Mouse (Mus musculus) liver, postnatal 0 days (tissue): Measurements from ENCODE around the gene Mthfd1. TPM values are rescaled to one million over a fixed set of nuclear protein-coding genes. Genes with fewer than 3 reads are reported as not detected.

ENCODE experiments used
- ATAC-seq: fragments of 200-750 bp; cut with Nextera tagmentation; 2 replicates; pipeline ENCODE4 v1.8.0; 2017; ENCODE audit warnings: mild to moderate bottlenecking, moderate library complexity
- DNase-seq: peaks from one replicate; pipeline ENCODE4 v3.0.0-alpha.2; 2016
- H3K27ac ChIP-seq: fragments of 300-500 bp; sonication (generic); 2 replicates; pipeline ENCODE4 v1.5.1; 2014; ENCODE audit warnings: antibody characterized with exemption, moderate library complexity, mild to moderate bottlenecking, low read depth
- H3K27me3 ChIP-seq: fragments of 300-500 bp; sonication (generic); 2 replicates; pipeline ENCODE4 v1.6.1; 2014; ENCODE audit warnings: low read length, control low read depth, mixed read lengths; ENCODE audit not compliant: insufficient read depth
- H3K36me3 ChIP-seq: fragments of 300-500 bp; sonication (generic); replicated peaks from 2 replicates; pipeline ENCODE4 v1.6.1; 2014; ENCODE audit warnings: mild to moderate bottlenecking, control low read depth, low read length, moderate library complexity, mixed read lengths; ENCODE audit not compliant: insufficient read depth
- H3K4me1 ChIP-seq: fragments of 300-500 bp; sonication (generic); 2 replicates; pipeline ENCODE4 v1.6.1; 2014; ENCODE audit warnings: antibody characterized with exemption, mild to moderate bottlenecking, control low read depth; ENCODE audit not compliant: insufficient read depth
- H3K4me2 ChIP-seq: fragments of 300-500 bp; sonication (generic); 2 replicates; pipeline ENCODE4 v1.6.1; 2014; ENCODE audit warnings: low read depth, mild to moderate bottlenecking, low read length, moderate library complexity, mixed read lengths
- H3K4me3 ChIP-seq: fragments of 300-500 bp; sonication (generic); 2 replicates; pipeline ENCODE4 v1.5.1; 2014; ENCODE audit warnings: low read depth, low read length
- H3K9ac ChIP-seq: fragments of 300-500 bp; sonication (generic); replicated peaks from 2 replicates; pipeline ENCODE4 v1.6.1; 2014; ENCODE audit warnings: mild to moderate bottlenecking, moderate library complexity
- H3K9me3 ChIP-seq: fragments of 300-500 bp; sonication (generic); 2 replicates; pipeline ENCODE4 v1.6.1; 2016; ENCODE audit warnings: mild to moderate bottlenecking, control low read depth, low read length, mixed read lengths
- CTCF ChIP-seq: sonication (generic); IDR thresholded peaks from 2 replicates; pipeline ENCODE4 v1.5.1; 2016; ENCODE audit warnings: antibody characterized with exemption, low read depth
- EP300 ChIP-seq: IDR thresholded peaks from 2 replicates; pipeline ENCODE4 v1.6.1; 2016; ENCODE audit warnings: antibody characterized with exemption, low read depth, mild to moderate bottlenecking
- WGBS: fragments of 180-500 bp; shearing (Covaris S2); extraction: QIAGEN DNeasy Blood & Tissue Kit; methylation state at CpG from one replicate; pipeline ENCODE4 v1.1.7; 2014; ENCODE audit not compliant: insufficient replicate concordance; 5-methylcytosine and 5-hydroxymethylcytosine counted together
- polyA plus RNA-seq: library from polyadenylated mRNA; unstranded; fragments of >200 nt; fragmentation: Nextera tagmentation; extraction: Ambion mirVana; gene quantifications from 2 replicates; pipeline ENCODE4 v1.2.1, GENCODE M21; 2015

Mthfd1 gene
- polyA plus RNA-seq, 1 experiment from 2014 or later, result 63.0 TPM

DNA sequence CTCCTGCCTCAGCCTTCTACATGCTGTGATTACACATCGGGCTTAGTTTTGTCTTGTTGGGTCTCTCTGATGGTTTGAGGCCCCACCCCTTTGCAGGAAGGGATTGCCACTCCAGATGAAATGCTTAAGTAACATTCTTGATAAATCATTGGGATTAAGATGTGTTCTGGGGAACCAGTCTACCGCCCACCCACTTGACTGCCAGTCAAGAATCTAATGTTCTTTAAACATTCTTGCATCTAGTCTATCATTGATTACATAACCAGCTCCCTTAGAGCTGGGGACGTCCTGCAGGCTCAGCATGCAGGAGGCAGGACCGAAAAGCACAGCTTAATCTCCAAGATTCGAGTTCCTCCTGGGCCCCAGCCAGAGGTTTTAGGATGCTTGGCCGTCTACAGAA lies 23.1 kb downstream of the Mthfd1 start:
- H3K27me3 ChIP-seq, result no peaks in the 10 kb centered on the region
- H3K27ac ChIP-seq, result no peak overlapping the region
- no peak for DNase-seq
- H3K36me3 ChIP-seq, result peaks cover 33% of the 10 kb centered on the region
- H3K9me3 ChIP-seq, result no peaks in the 10 kb centered on the region
- 66% methylated on average over 6 of the region's 6 CpGs for WGBS
- no peak overlapping the region for H3K4me2 ChIP-seq
- H3K9ac ChIP-seq, result no peak overlapping the region
- no peak overlapping the region for H3K4me3 ChIP-seq
- TF ChIP-seq CTCF, result no peak
- TF ChIP-seq EP300, result no peak
- no peak for ATAC-seq
- peaks cover 6% of the 10 kb centered on the region; the same call in 1 of the 2 replicates for H3K4me1 ChIP-seq

- ATAC-seq, result no peak
- H3K36me3 ChIP-seq, result peaks cover 50% of the 10 kb centered on the region
Measured at GRCm38 (mm10) chr12:76280556-76280955, 25.5 kb downstream of the Mthfd1 start.

DNA sequence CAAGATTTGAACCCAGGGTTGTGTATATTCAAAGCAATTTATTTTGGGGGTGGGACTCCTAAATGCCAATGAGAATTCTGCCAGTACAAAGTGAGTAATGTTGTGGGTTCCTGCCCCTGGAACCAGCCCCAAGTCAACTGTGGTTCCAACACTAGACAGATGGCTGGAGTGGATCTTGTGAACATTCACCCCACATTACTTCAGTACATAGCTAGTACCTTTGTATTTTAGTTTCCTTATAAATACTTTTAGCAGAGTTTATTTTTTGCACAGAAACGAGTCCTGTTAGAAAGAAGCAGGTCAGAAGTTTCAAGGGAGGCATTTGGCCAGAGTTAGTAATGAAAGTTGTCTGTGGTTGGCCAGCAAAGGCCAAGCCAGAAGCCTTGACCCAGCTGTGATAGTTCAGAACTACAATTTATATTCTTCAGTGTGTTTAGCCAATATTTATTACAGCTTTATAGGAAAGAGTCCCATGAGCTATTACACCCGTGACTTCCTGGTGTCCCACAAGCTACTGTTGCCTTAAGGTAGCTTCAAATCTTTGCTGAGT lies 26.1 kb downstream of the Mthfd1 start:
- 85% methylated on average over 2 of the region's 2 CpGs for WGBS

More at GRCm38 (mm10) chr12:76280556-76280955, 25.5 kb downstream of the Mthfd1 start:
- Histone ChIP-seq H3K4me1 (no peaks in the 10 kb centered on the region), H3K27me3 (no peaks in the 10 kb centered on the region), H3K9me3 (no peaks in the 10 kb centered on the region), H3K4me2 (no peak overlapping the region), H3K4me3 (no peak overlapping the region), H3K27ac (no peak overlapping the region), H3K9ac (no peak overlapping the region)
- DNase-seq, result no peak
- WGBS, result 88% methylated on average over 9 of the region's 9 CpGs
- no peak for TF ChIP-seq CTCF
- TF ChIP-seq EP300, result no peak

GRCm38 (mm10) chr12:76282132-76282531 lies 27.0 kb downstream of the Mthfd1 start:
- 69% methylated on average over 4 of the region's 4 CpGs for whole genome bisulfite sequencing
- TF ChIP-seq EP300 (no peak), CTCF (no peak)
- DNase-seq (no peak), ATAC-seq (no peak)
- no peaks in the 10 kb centered on the region for H3K4me1 ChIP-seq
- no peak overlapping the region for H3K4me2 ChIP-seq
- H3K27me3 ChIP-seq, result no peaks in the 10 kb centered on the region
- H3K4me3 ChIP-seq, result no peak overlapping the region
- no peaks in the 10 kb centered on the region for H3K9me3 ChIP-seq
- H3K9ac ChIP-seq, result no peak overlapping the region
- H3K36me3 ChIP-seq, result peaks cover 56% of the 10 kb centered on the region
- no peak overlapping the region for H3K27ac ChIP-seq

More for the DNA sequence above, 26.1 kb downstream of the Mthfd1 start:
- no peak for DNase-seq
- no peak for ATAC-seq
- H3K36me3 ChIP-seq, result peaks cover 55% of the 10 kb centered on the region
- no peak overlapping the region for H3K27ac ChIP-seq
- no peak for TF ChIP-seq EP300
- TF ChIP-seq CTCF, result no peak
- no peak overlapping the region for H3K9ac ChIP-seq
- no peaks in the 10 kb centered on the region for H3K27me3 ChIP-seq
- no peaks in the 10 kb centered on the region for H3K9me3 ChIP-seq
- no peak overlapping the region for H3K4me3 ChIP-seq
- H3K4me1 ChIP-seq, result no peaks in the 10 kb centered on the region
- no peak overlapping the region for H3K4me2 ChIP-seq

DNA sequence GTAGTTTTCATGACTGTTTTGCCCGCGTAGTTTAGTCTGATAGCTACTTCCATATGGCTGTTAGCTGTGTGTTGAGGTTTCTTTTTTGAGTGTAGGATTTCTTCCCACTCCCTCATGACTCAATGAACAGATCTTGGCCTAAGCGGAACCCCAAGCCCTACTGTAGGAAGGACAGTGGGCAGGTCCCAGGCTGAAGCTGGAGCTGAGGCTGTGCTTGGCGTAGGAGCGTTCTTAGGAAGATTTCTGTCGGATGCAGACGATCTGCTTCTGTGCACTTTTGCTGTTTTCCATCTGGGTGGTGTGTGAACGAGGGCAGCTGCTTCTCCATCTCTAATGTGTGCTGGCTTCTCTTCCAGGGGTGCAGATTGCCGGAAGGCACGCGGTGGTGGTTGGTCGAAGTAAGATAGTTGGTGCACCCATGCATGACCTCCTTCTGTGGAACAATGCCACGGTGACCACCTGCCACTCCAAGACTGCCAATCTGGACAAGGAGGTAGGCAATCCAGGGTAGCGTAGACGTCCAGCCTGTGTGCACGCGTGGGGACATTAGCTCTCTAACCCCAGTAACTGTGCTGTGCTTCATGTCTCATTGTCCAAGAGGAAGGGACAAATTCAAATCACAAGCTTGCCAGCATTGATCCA lies 27.6 kb downstream of the Mthfd1 start:
- 92% methylated on average over 17 of the region's 17 CpGs for WGBS

DNA sequence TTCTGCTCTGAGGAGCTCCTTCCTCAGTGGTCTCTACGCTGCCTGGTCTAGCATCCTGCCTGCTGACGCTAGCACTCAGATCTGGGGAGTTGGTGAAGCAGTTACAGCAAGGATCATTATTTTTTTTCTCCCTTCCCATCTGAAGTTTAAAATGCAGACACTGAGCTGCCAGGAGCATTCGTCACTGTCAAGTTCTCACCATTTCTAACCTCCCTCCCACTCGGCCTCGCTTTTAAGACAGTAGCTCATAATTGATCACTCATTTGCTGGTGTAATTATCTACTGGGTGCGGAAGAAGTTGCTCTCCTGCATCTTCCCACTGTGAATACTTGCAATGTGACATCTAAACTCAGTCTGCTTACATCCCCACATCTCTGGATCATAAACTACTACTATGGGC lies 30.3 kb downstream of the Mthfd1 start:
- H3K9me3 ChIP-seq, result no peaks in the 10 kb centered on the region
- no peaks in the 10 kb centered on the region for H3K4me1 ChIP-seq
- DNase-seq (no peak), ATAC-seq (no peak)
- H3K27ac ChIP-seq, result no peak overlapping the region
- WGBS, result 88% methylated on average over 6 of the region's 6 CpGs
- TF ChIP-seq CTCF (no peak), EP300 (no peak)
- H3K4me2 ChIP-seq, result no peak overlapping the region
- H3K9ac ChIP-seq, result no peak overlapping the region
- peaks cover 62% of the 10 kb centered on the region for H3K36me3 ChIP-seq
- H3K27me3 ChIP-seq, result no peaks in the 10 kb centered on the region
- no peak overlapping the region for H3K4me3 ChIP-seq

More for the DNA sequence above, 27.6 kb downstream of the Mthfd1 start:
- TF ChIP-seq CTCF (no peak), EP300 (no peak)
- Histone ChIP-seq H3K27me3 (no peaks in the 10 kb centered on the region), H3K27ac (no peak overlapping the region), H3K4me1 (no peaks in the 10 kb centered on the region), H3K4me3 (no peak overlapping the region), H3K36me3 (peaks cover 58% of the 10 kb centered on the region), H3K9me3 (no peaks in the 10 kb centered on the region), H3K9ac (no peak overlapping the region), H3K4me2 (no peak overlapping the region)
- no peak for DNase-seq
- ATAC-seq, result no peak
